Comparison of ENCODE assay signal across 8 mouse cellular contexts in genomic region chr10:127420676-127421353, GRCm38 (mm10). TPM values are rescaled to one million over a fixed set of nuclear protein-coding genes. Genes with fewer than 3 reads are reported as not detected.
DNase-seq lines count a peak whose midpoint lies in the region; ATAC-seq lines count a peak whose summit lies in the region.

No protein-coding gene starts in this region.

- no peaks in the 10 kb centered on the region for H3K36me3 ChIP-seq in hindbrain, embryonic 12.5 days
- no peaks in the 10 kb centered on the region for H3K36me3 ChIP-seq in midbrain, embryonic 15.5 days (replicated peaks)

- no peaks in the 10 kb centered on the region for H3K9me3 ChIP-seq in hindbrain, embryonic 12.5 days (replicated peaks)
- no peaks in the 10 kb centered on the region for H3K9me3 ChIP-seq in midbrain, embryonic 15.5 days

- no peak overlapping the region for H3K9ac ChIP-seq in hindbrain, embryonic 12.5 days
- H3K9ac ChIP-seq in midbrain, embryonic 15.5 days, result peak overlapping the region; percentile 35; the same call in 1 of the 2 replicates

- peak; percentile 44; the same call in 1 of the 2 replicates for ATAC-seq in hindbrain, embryonic 12.5 days (ENCODE audit: low FRiP score)
- ATAC-seq in midbrain, embryonic 15.5 days (replicated peaks), result 0 out of 2 replicates have a peak, but pooled peaks have one; percentile 35

- no peaks in the 10 kb centered on the region for H3K27me3 ChIP-seq in hindbrain, embryonic 12.5 days
- H3K27me3 ChIP-seq in midbrain, embryonic 15.5 days (replicated peaks), result no peaks in the 10 kb centered on the region

- H3K27ac ChIP-seq in hindbrain, embryonic 12.5 days, result peak overlapping the region; percentile 65
- H3K27ac ChIP-seq in midbrain, embryonic 15.5 days, result peak overlapping the region; percentile 47

- 8% methylated on average over 9 of the region's 9 CpGs for WGBS in hindbrain, embryonic 12.5 days
- WGBS in midbrain, embryonic 15.5 days, result 5% methylated on average over 9 of the region's 9 CpGs

- peak overlapping the region; percentile 5; the same call in 1 of the 2 replicates for H3K4me3 ChIP-seq in hindbrain, embryonic 12.5 days
- peak overlapping the region; percentile 29 for H3K4me3 ChIP-seq in midbrain, embryonic 15.5 days

- peaks cover 29% of the 10 kb centered on the region for H3K4me1 ChIP-seq in hindbrain, embryonic 12.5 days
- H3K4me1 ChIP-seq in midbrain, embryonic 15.5 days, result peaks cover 34% of the 10 kb centered on the region

- DNase-seq in layer of hippocampus, adult 11-12 months (ENCODE audit: low spot score), result peak; percentile 35
- no peak for DNase-seq in layer of hippocampus, adult 9-10 months (ENCODE audit: low spot score)
- peak; percentile 31 for DNase-seq in embryo, embryonic 10.5 days (ENCODE audit: low spot score)
- DNase-seq in ovary, postnatal 36 days (ENCODE audit: low spot score), result no peak
- no peak for DNase-seq in urinary bladder, postnatal 25 days (ENCODE audit: low spot score)
- DNase-seq in T-cell, adult 2 months (ENCODE audit: low spot score), result no peak

- H3K4me2 ChIP-seq in hindbrain, embryonic 12.5 days (replicated peaks), result peak overlapping the region; percentile 32
- H3K4me2 ChIP-seq in midbrain, embryonic 15.5 days, result peak overlapping the region; percentile 46

RNA-seq across cellular contexts. Expression of gene R3hdm2, which starts 40.7 kb away (rescaled TPM):
- 39.1 and 41.4 TPM in 2 replicates for polyA plus RNA-seq in hindbrain, embryonic 12.5 days (2016; fragmentation: Nextera tagmentation; extraction: Ambion mirVana)
- 39.7 and 43.6 TPM in 2 replicates for polyA plus RNA-seq in midbrain, embryonic 15.5 days (2015; fragmentation: Nextera tagmentation; extraction: Ambion mirVana)

RNA-seq across cellular contexts. Expression of gene Inhbc, which starts 50.6 kb away (rescaled TPM):
- not detected in 2 replicates for polyA plus RNA-seq in hindbrain, embryonic 12.5 days (2016; fragmentation: Nextera tagmentation; extraction: Ambion mirVana)
- not detected in 2 replicates for polyA plus RNA-seq in midbrain, embryonic 15.5 days (2015; fragmentation: Nextera tagmentation; extraction: Ambion mirVana)

Comparison
In these comparisons a context has a peak if more than half of its experiments do, and no peak if none do; other contexts are left out.
1. DNase-seq: peak in layer of hippocampus, adult 11-12 months (single experiment) and embryo, embryonic 10.5 days (single experiment); none in layer of hippocampus, adult 9-10 months (single experiment), ovary, postnatal 36 days (single experiment), urinary bladder, postnatal 25 days (single experiment) and T-cell, adult 2 months (single experiment).